Mouse (Mus musculus): ENCODE measurements around the gene Efnb3. TPM values are rescaled to one million over a fixed set of nuclear protein-coding genes. Genes with fewer than 3 reads are reported as not detected.

Gene Efnb3
- polyA plus RNA-seq, 1 experiment from 2014 or later = 6.3 TPM

GRCm38 (mm10) chr11:69510796-69511496 lies 49.1 kb downstream of the Efnb3 start:
- Histone ChIP-seq H3K9ac (ENCODE audit: low read depth, low read length) (no peak overlapping the region), H3K9me3 (ENCODE audit: control insufficient read depth, low read length) (no peaks in the 10 kb centered on the region), H3K36me3 (ENCODE audit: control insufficient read depth, insufficient read depth, low read length) (no peaks in the 10 kb centered on the region), H3K4me2 (ENCODE audit: low read depth, low read length) (no peak overlapping the region), H3K27ac (ENCODE audit: low read length) (no peak overlapping the region), H3K4me1 (ENCODE audit: control insufficient read depth, insufficient read depth, low read length) (no peaks in the 10 kb centered on the region), H3K4me3 (ENCODE audit: low read length) (no peak overlapping the region), H3K27me3 (replicated peaks; ENCODE audit: control insufficient read depth, insufficient read depth, low read length) (no peaks in the 10 kb centered on the region)
- WGBS = 26% methylated on average over 7 of the region's 7 CpGs
- ATAC-seq = 0 out of 2 replicates have a peak, but pooled peaks have one; percentile 42

Small RNAs within 50 kb of the gene (microRNA-seq; reads per million reads assigned to microRNA genes)
- not detected for gene Gm27493

Other genes with a start within 250 kb of the Efnb3 start
- gene Cntrob, start 236.4 kb downstream of the Efnb3 start, polyA plus RNA-seq (2015; fragmentation: Nextera tagmentation; extraction: Ambion mirVana) = 17.3 and 17.8 TPM in 2 replicates
- gene Trappc1, start 236.2 kb downstream of the Efnb3 start, polyA plus RNA-seq (2015; fragmentation: Nextera tagmentation; extraction: Ambion mirVana) = 141 and 149 TPM in 2 replicates
- 1.7 and 2.4 TPM in 2 replicates for gene Kcnab3, start 233.9 kb downstream of the Efnb3 start, polyA plus RNA-seq (2015; fragmentation: Nextera tagmentation; extraction: Ambion mirVana)
- 8.0 and 8.3 TPM in 2 replicates for gene Rnf227, start 219.7 kb downstream of the Efnb3 start, polyA plus RNA-seq (2015; fragmentation: Nextera tagmentation; extraction: Ambion mirVana)
- 33.4 and 35.5 TPM in 2 replicates for gene Chd3, start 190.8 kb downstream of the Efnb3 start, polyA plus RNA-seq (2015; fragmentation: Nextera tagmentation; extraction: Ambion mirVana)
- 168 and 170 TPM in 2 replicates for gene Naa38, start 164.7 kb downstream of the Efnb3 start, polyA plus RNA-seq (2015; fragmentation: Nextera tagmentation; extraction: Ambion mirVana)
- gene Cyb5d1, start 164.6 kb downstream of the Efnb3 start, polyA plus RNA-seq (2015; fragmentation: Nextera tagmentation; extraction: Ambion mirVana) = 22.6 and 24.0 TPM in 2 replicates
- 30.8 and 31.0 TPM in 2 replicates for gene Tmem88, start 162.0 kb downstream of the Efnb3 start, polyA plus RNA-seq (2015; fragmentation: Nextera tagmentation; extraction: Ambion mirVana)
- gene Kdm6b, start 146.5 kb downstream of the Efnb3 start, polyA plus RNA-seq (2015; fragmentation: Nextera tagmentation; extraction: Ambion mirVana) = 17.6 and 18.8 TPM in 2 replicates
- gene Dnah2, start 11.1 kb downstream of the Efnb3 start, polyA plus RNA-seq (2015; fragmentation: Nextera tagmentation; extraction: Ambion mirVana) = 0.93 and 1.0 TPM in 2 replicates
- gene Wrap53, start 20.1 kb upstream of the Efnb3 start, polyA plus RNA-seq (2015; fragmentation: Nextera tagmentation; extraction: Ambion mirVana) = 24.5 and 26.6 TPM in 2 replicates
- 132 and 148 TPM in 2 replicates for gene Trp53, start 20.2 kb upstream of the Efnb3 start, polyA plus RNA-seq (2015; fragmentation: Nextera tagmentation; extraction: Ambion mirVana)
- gene Atp1b2, start 45.7 kb upstream of the Efnb3 start, polyA plus RNA-seq (2015; fragmentation: Nextera tagmentation; extraction: Ambion mirVana) = 6.6 and 6.8 TPM in 2 replicates
- 0.10 and 0.72 TPM in 2 replicates for gene Shbg, start 57.7 kb upstream of the Efnb3 start, polyA plus RNA-seq (2015; fragmentation: Nextera tagmentation; extraction: Ambion mirVana)
- gene Sat2, start 61.8 kb upstream of the Efnb3 start, polyA plus RNA-seq (2015; fragmentation: Nextera tagmentation; extraction: Ambion mirVana) = 15.4 and 18.1 TPM in 2 replicates
- gene Fxr2, start 72.8 kb upstream of the Efnb3 start, polyA plus RNA-seq (2015; fragmentation: Nextera tagmentation; extraction: Ambion mirVana) = 12.1 and 12.6 TPM in 2 replicates
- not detected in 2 replicates for gene Sox15, start 95.1 kb upstream of the Efnb3 start, polyA plus RNA-seq (2015; fragmentation: Nextera tagmentation; extraction: Ambion mirVana)
- 68.3 and 69.9 TPM in 2 replicates for gene Mpdu1, start 102.4 kb upstream of the Efnb3 start, polyA plus RNA-seq (2015; fragmentation: Nextera tagmentation; extraction: Ambion mirVana)
- 14.0 and 14.7 TPM in 2 replicates for gene Cd68, start 105.9 kb upstream of the Efnb3 start, polyA plus RNA-seq (2015; fragmentation: Nextera tagmentation; extraction: Ambion mirVana)
- gene Eif4a1, start 112.2 kb upstream of the Efnb3 start, polyA plus RNA-seq (2015; fragmentation: Nextera tagmentation; extraction: Ambion mirVana) = 524 and 563 TPM in 2 replicates
- gene Senp3, start 121.9 kb upstream of the Efnb3 start, polyA plus RNA-seq (2015; fragmentation: Nextera tagmentation; extraction: Ambion mirVana) = 51.8 and 60.3 TPM in 2 replicates
- gene Tnfsf13, start 125.6 kb upstream of the Efnb3 start, polyA plus RNA-seq (2015; fragmentation: Nextera tagmentation; extraction: Ambion mirVana) = 0.44 and 0.57 TPM in 2 replicates
- gene Tnfsf12, start 135.6 kb upstream of the Efnb3 start, polyA plus RNA-seq (2015; fragmentation: Nextera tagmentation; extraction: Ambion mirVana) = 6.0 and 6.3 TPM in 2 replicates
- gene Tnfsfm13, start 135.9 kb upstream of the Efnb3 start, polyA plus RNA-seq (2015; fragmentation: Nextera tagmentation; extraction: Ambion mirVana) = 3.0 and 3.3 TPM in 2 replicates
- gene Polr2a, start 198.4 kb upstream of the Efnb3 start, polyA plus RNA-seq (2015; fragmentation: Nextera tagmentation; extraction: Ambion mirVana) = 14.8 and 16.8 TPM in 2 replicates
- gene Slc35g3, start 201.8 kb upstream of the Efnb3 start, polyA plus RNA-seq (2015; fragmentation: Nextera tagmentation; extraction: Ambion mirVana) = 0.13 and 0.16 TPM in 2 replicates
- gene Zbtb4, start 205.7 kb upstream of the Efnb3 start, polyA plus RNA-seq (2015; fragmentation: Nextera tagmentation; extraction: Ambion mirVana) = 2.3 and 2.4 TPM in 2 replicates
- gene Chrnb1, start 235.7 kb upstream of the Efnb3 start, polyA plus RNA-seq (2015; fragmentation: Nextera tagmentation; extraction: Ambion mirVana) = 3.9 and 4.7 TPM in 2 replicates
- 1.3 and 1.4 TPM in 2 replicates for gene Fgf11, start 241.7 kb upstream of the Efnb3 start, polyA plus RNA-seq (2015; fragmentation: Nextera tagmentation; extraction: Ambion mirVana)
- gene Tmem102, start 245.4 kb upstream of the Efnb3 start, polyA plus RNA-seq (2015; fragmentation: Nextera tagmentation; extraction: Ambion mirVana) = 34.6 and 42.7 TPM in 2 replicates

Measured in intestine, embryonic 16.5 days (tissue).